Mouse (Mus musculus) G1E (cell line): ENCODE measurements around the gene Pikfyve. TPM values are rescaled to one million over a fixed set of nuclear protein-coding genes. Genes with fewer than 3 reads are reported as not detected.

Source experiments
- ATAC-seq: 2 replicates; pipeline ENCODE4 v1.8.0; 2016; ENCODE audit warnings: mild to moderate bottlenecking; ENCODE audit not compliant: insufficient number of reproducible peaks, poor library complexity, low FRiP score, severe bottlenecking; ENCODE audit errors: extremely low read depth
- DNase-seq: peaks from one replicate; pipeline ENCODE4 v3.0.0; 2012; ENCODE audit warnings: low spot score
- H3K27me3 ChIP-seq: 2 replicates; pipeline ENCODE4 v1.6.1; 2012; ENCODE audit warnings: mild to moderate bottlenecking, low read length, inconsistent platforms; ENCODE audit not compliant: insufficient read depth
- H3K36me3 ChIP-seq: replicated peaks from 2 replicates; pipeline ENCODE3; 2012; ENCODE audit warnings: mild to moderate bottlenecking, inconsistent platforms
- H3K4me1 ChIP-seq: 2 replicates; pipeline ENCODE4 v1.6.1; 2012; ENCODE audit warnings: low read depth, low read length, inconsistent platforms, mixed read lengths; ENCODE audit not compliant: insufficient read depth
- H3K4me3 ChIP-seq: 2 replicates; pipeline ENCODE4 v1.5.1; 2012; ENCODE audit warnings: low read depth, mild to moderate bottlenecking, inconsistent platforms, low read length, moderate library complexity, mixed read lengths
- H3K9me3 ChIP-seq: replicated peaks from 2 replicates; pipeline ENCODE4 v1.6.1; 2012; ENCODE audit warnings: inconsistent platforms
- CTCF ChIP-seq: IDR thresholded peaks from 2 replicates; pipeline ENCODE4 v1.5.1; 2012; ENCODE audit warnings: low read depth, low read length, inconsistent platforms, mixed read lengths
- GATA1 ChIP-seq: IDR thresholded peaks from 2 replicates; pipeline ENCODE4 v1.6.1; 2012; ENCODE audit warnings: borderline replicate concordance, low read length, inconsistent platforms, mixed read lengths
- GATA2 ChIP-seq: IDR thresholded peaks from 2 replicates; pipeline ENCODE4 v1.6.1; 2012; ENCODE audit warnings: low read depth, low read length, inconsistent platforms, borderline replicate concordance
- POLR2AphosphoS5 ChIP-seq: IDR thresholded peaks from 2 replicates; pipeline ENCODE4 v1.6.1; 2012; ENCODE audit warnings: low read depth, low read length, inconsistent platforms; ENCODE audit not compliant: insufficient replicate concordance
- TAL1 ChIP-seq: conservative IDR thresholded peaks from 2 replicates; pipeline ENCODE4 v1.6.1; 2012; ENCODE audit warnings: low read depth, low read length, inconsistent platforms, mixed read lengths
- polyA plus RNA-seq: library from polyadenylated mRNA; stranded (reverse); fragments of >175 nt; gene quantifications from 2 replicates; pipeline ENCODE4 v1.2.3, GENCODE M21; 2012
- total RNA-seq, 2 experiments: library from RNA; stranded (forward) in 1 of 2; stranded (reverse) in 1 of 2; fragments of 200-1000 nt in 1 of 2; fragments of >200 nt in 1 of 2; fragmentation: Nextera tagmentation in 1 of 2; gene quantifications; 2 replicates each; pipeline ENCODE4 v1.2.3; 2014 to 2017

Pikfyve gene
- total and polyA plus RNA-seq, 3 experiments = 56.3 to 95.4 (median 81.1) TPM

- Histone ChIP-seq H3K4me1 (peaks cover 28% of the 10 kb centered on the region), H3K27me3 (no peaks in the 10 kb centered on the region), H3K4me3 (peak overlapping the region; percentile 88), H3K36me3 (peaks cover 20% of the 10 kb centered on the region), H3K9me3 (no peaks in the 10 kb centered on the region)
- DNase-seq (no peak), ATAC-seq (no peak)
- no peak for TF ChIP-seq TAL1
- TF ChIP-seq GATA2 = no peak
- TF ChIP-seq POLR2AphosphoS5 = no peak
- TF ChIP-seq CTCF = no peak
- TF ChIP-seq GATA1 = no peak
These were observed 569 bp downstream of the Pikfyve start for GRCm38 (mm10) chr1:65187074-65187430.

GRCm38 (mm10) chr1:65190172-65190571 is 3.7 kb downstream of the Pikfyve start:
- Histone ChIP-seq H3K36me3 (peaks cover 47% of the 10 kb centered on the region), H3K27me3 (no peaks in the 10 kb centered on the region), H3K4me3 (no peak overlapping the region), H3K9me3 (no peaks in the 10 kb centered on the region), H3K4me1 (peaks cover 25% of the 10 kb centered on the region)
- DNase-seq (no peak), ATAC-seq (no peak)
- TF ChIP-seq TAL1 = no peak
- TF ChIP-seq GATA2 = no peak
- no peak for TF ChIP-seq GATA1
- no peak for TF ChIP-seq POLR2AphosphoS5
- TF ChIP-seq CTCF = no peak

- no peak for DNase-seq
- peaks cover 68% of the 10 kb centered on the region for H3K36me3 ChIP-seq
- no peaks in the 10 kb centered on the region for H3K27me3 ChIP-seq
- H3K4me3 ChIP-seq = no peak overlapping the region
- no peak for TF ChIP-seq GATA1
- no peak for TF ChIP-seq POLR2AphosphoS5
- no peak for TF ChIP-seq TAL1
- TF ChIP-seq GATA2 = no peak
- TF ChIP-seq CTCF = no peak
- no peaks in the 10 kb centered on the region for H3K9me3 ChIP-seq
- peaks cover 6% of the 10 kb centered on the region for H3K4me1 ChIP-seq
- no peak for ATAC-seq
These were observed 6.7 kb downstream of the Pikfyve start for GRCm38 (mm10) chr1:65193226-65193625.

- ATAC-seq (peak; percentile 15; the same call in 1 of the 2 replicates), DNase-seq (no peak)
- TF ChIP-seq CTCF = no peak
- no peak for TF ChIP-seq GATA2
- no peak for TF ChIP-seq TAL1
- TF ChIP-seq POLR2AphosphoS5 = no peak
- no peak for TF ChIP-seq GATA1
- Histone ChIP-seq H3K27me3 (no peaks in the 10 kb centered on the region), H3K4me3 (no peak overlapping the region), H3K4me1 (no peaks in the 10 kb centered on the region), H3K36me3 (peaks cover 73% of the 10 kb centered on the region), H3K9me3 (no peaks in the 10 kb centered on the region)
These were observed 11.9 kb downstream of the Pikfyve start for GRCm38 (mm10) chr1:65198425-65198824.

- ATAC-seq (no peak), DNase-seq (no peak)
- Histone ChIP-seq H3K9me3 (no peaks in the 10 kb centered on the region), H3K4me1 (no peaks in the 10 kb centered on the region), H3K4me3 (no peak overlapping the region), H3K27me3 (no peaks in the 10 kb centered on the region), H3K36me3 (peaks cover 73% of the 10 kb centered on the region)
- TF ChIP-seq POLR2AphosphoS5 = no peak
- no peak for TF ChIP-seq CTCF
- no peak for TF ChIP-seq TAL1
- no peak for TF ChIP-seq GATA2
- no peak for TF ChIP-seq GATA1
These were observed 12.4 kb downstream of the Pikfyve start for GRCm38 (mm10) chr1:65198861-65199260.

- TF ChIP-seq GATA1 = no peak
- TF ChIP-seq POLR2AphosphoS5 = no peak
- TF ChIP-seq TAL1 = no peak
- no peak for TF ChIP-seq CTCF
- no peak for TF ChIP-seq GATA2
- H3K4me3 ChIP-seq = no peak overlapping the region
- ATAC-seq (no peak; the same call in 1 of the 2 replicates), DNase-seq (no peak)
- peaks cover 81% of the 10 kb centered on the region for H3K36me3 ChIP-seq
- no peaks in the 10 kb centered on the region for H3K4me1 ChIP-seq
- no peaks in the 10 kb centered on the region for H3K27me3 ChIP-seq
- H3K9me3 ChIP-seq = no peaks in the 10 kb centered on the region
These were observed 17.8 kb downstream of the Pikfyve start for GRCm38 (mm10) chr1:65204299-65204698.

GRCm38 (mm10) chr1:65213214-65213613 is 26.7 kb downstream of the Pikfyve start:
- peaks cover 64% of the 10 kb centered on the region for H3K36me3 ChIP-seq

More at GRCm38 (mm10) chr1:65213214-65213613, 26.7 kb downstream of the Pikfyve start:
- Histone ChIP-seq H3K27me3 (no peaks in the 10 kb centered on the region), H3K9me3 (peaks cover 6% of the 10 kb centered on the region), H3K4me3 (no peak overlapping the region), H3K4me1 (no peaks in the 10 kb centered on the region)
- no peak for TF ChIP-seq CTCF
- no peak for TF ChIP-seq GATA2
- TF ChIP-seq POLR2AphosphoS5 = no peak
- TF ChIP-seq GATA1 = no peak
- no peak for TF ChIP-seq TAL1
- DNase-seq (no peak), ATAC-seq (no peak)
